Mouse (Mus musculus) spleen, adult 2 months (tissue): ENCODE data around the gene Carmil1. TPM values are rescaled to one million over a fixed set of nuclear protein-coding genes. Genes with fewer than 3 reads are reported as not detected.

Source experiments
- DNase-seq, 2 experiments: peaks; one replicate each; pipeline versions ENCODE4 v3.0.0 to v3.0.0-alpha.2; 2012 to 2021; ENCODE audit warnings: low spot score in 2 of 2, low read depth in 1 of 2
- H3K27ac ChIP-seq: fragments of 200-500 bp; 2 replicates; pipeline ENCODE4 v1.5.1; 2012; ENCODE audit warnings: low read length, inconsistent platforms; ENCODE audit not compliant: insufficient read depth
- H3K27me3 ChIP-seq: fragments of 200-500 bp; 2 replicates; pipeline ENCODE4 v1.6.1; 2012; ENCODE audit warnings: mild to moderate bottlenecking, moderate library complexity, low read length, inconsistent platforms; ENCODE audit not compliant: control insufficient read depth, insufficient read depth
- H3K36me3 ChIP-seq: fragments of 200-500 bp; 2 replicates; pipeline ENCODE4 v1.6.1; 2012; ENCODE audit warnings: mild to moderate bottlenecking, low read length, inconsistent platforms; ENCODE audit not compliant: control insufficient read depth, insufficient read depth
- H3K4me1 ChIP-seq: fragments of 200-500 bp; 2 replicates; pipeline ENCODE4 v1.6.1; 2011; ENCODE audit warnings: inconsistent platforms; ENCODE audit not compliant: control insufficient read depth, insufficient read depth, insufficient read length
- H3K4me3 ChIP-seq: fragments of 200-500 bp; 2 replicates; pipeline ENCODE4 v1.5.1; 2011; ENCODE audit warnings: mild to moderate bottlenecking, inconsistent platforms; ENCODE audit not compliant: insufficient read depth, insufficient read length; ENCODE audit errors: extremely low read depth
- CTCF ChIP-seq: fragments of 200-500 bp; IDR thresholded peaks from 2 replicates; pipeline ENCODE4 v1.5.1; 2011; ENCODE audit warnings: mild to moderate bottlenecking, inconsistent platforms; ENCODE audit not compliant: insufficient read depth, insufficient read length, insufficient replicate concordance; ENCODE audit errors: extremely low read depth
- POLR2A ChIP-seq: fragments of 200-500 bp; IDR thresholded peaks from 2 replicates; pipeline ENCODE4 v1.6.1; 2011; ENCODE audit warnings: low read depth, low read length, inconsistent platforms
- WGBS: fragments of 180-500 bp; shearing (Covaris S2); methylation state at CpG from one replicate; pipeline ENCODE4 v1.1.7; 2018; 5-methylcytosine and 5-hydroxymethylcytosine counted together
- polyA plus RNA-seq: library from polyadenylated mRNA; depleted of rRNA; stranded (reverse); fragments of >200 nt; gene quantifications from 2 replicates; pipeline ENCODE4 v1.2.3, GENCODE M21; 2012

The Carmil1 gene
- polyA plus RNA-seq, 1 experiment, result 4.3 TPM

- TF ChIP-seq CTCF (no peak), POLR2A (no peak)
Measured at GRCm38 (mm10) chr13:24246266-24246665, 34.3 kb downstream of the Carmil1 start.

GRCm38 (mm10) chr13:24244613-24245012 is 36.0 kb downstream of the Carmil1 start:
- Histone ChIP-seq H3K4me1 (no peaks in the 10 kb centered on the region), H3K27me3 (no peaks in the 10 kb centered on the region), H3K27ac (no peak overlapping the region), H3K36me3 (no peaks in the 10 kb centered on the region), H3K4me3 (no peak overlapping the region)
- no peak for DNase-seq
- 75% methylated on average over 11 of the region's 11 CpGs for WGBS
- no peak for TF ChIP-seq POLR2A
- no peak for TF ChIP-seq CTCF

More at GRCm38 (mm10) chr13:24246266-24246665, 34.3 kb downstream of the Carmil1 start:
- H3K36me3 ChIP-seq, result no peaks in the 10 kb centered on the region
- WGBS, result 64% methylated on average over 6 of the region's 6 CpGs
- H3K4me3 ChIP-seq, result no peak overlapping the region
- no peaks in the 10 kb centered on the region for H3K27me3 ChIP-seq
- H3K4me1 ChIP-seq, result no peaks in the 10 kb centered on the region
- no peak overlapping the region for H3K27ac ChIP-seq
- DNase-seq, result no peak

GRCm38 (mm10) chr13:24243964-24244363 is 36.6 kb downstream of the Carmil1 start:
- WGBS, result 80% methylated on average over 4 of the region's 4 CpGs
- no peaks in the 10 kb centered on the region for H3K36me3 ChIP-seq

GRCm38 (mm10) chr13:24242429-24243106 is 38.0 kb downstream of the Carmil1 start:
- 81% methylated on average over 5 of the region's 5 CpGs for WGBS

More at GRCm38 (mm10) chr13:24243964-24244363, 36.6 kb downstream of the Carmil1 start:
- TF ChIP-seq CTCF (no peak), POLR2A (no peak)
- H3K27me3 ChIP-seq, result no peaks in the 10 kb centered on the region
- H3K4me3 ChIP-seq, result no peak overlapping the region
- no peak overlapping the region for H3K27ac ChIP-seq
- H3K4me1 ChIP-seq, result no peaks in the 10 kb centered on the region
- no peak for DNase-seq

GRCm38 (mm10) chr13:24241201-24241600 is 39.4 kb downstream of the Carmil1 start:
- 44% methylated on average over 5 of the region's 5 CpGs for WGBS
- H3K27ac ChIP-seq, result no peak overlapping the region

More at GRCm38 (mm10) chr13:24242429-24243106, 38.0 kb downstream of the Carmil1 start:
- TF ChIP-seq POLR2A (no peak), CTCF (no peak)
- DNase-seq, result no peak
- Histone ChIP-seq H3K27me3 (no peaks in the 10 kb centered on the region), H3K4me1 (no peaks in the 10 kb centered on the region), H3K4me3 (no peak overlapping the region), H3K27ac (no peak overlapping the region), H3K36me3 (no peaks in the 10 kb centered on the region)

GRCm38 (mm10) chr13:24240430-24240829 is 40.2 kb downstream of the Carmil1 start:
- 86% methylated on average over 4 of the region's 4 CpGs for WGBS
- TF ChIP-seq POLR2A (no peak), CTCF (no peak)
- no peaks in the 10 kb centered on the region for H3K36me3 ChIP-seq
- H3K27me3 ChIP-seq, result no peaks in the 10 kb centered on the region
- no peak for DNase-seq
- no peak overlapping the region for H3K27ac ChIP-seq
- H3K4me3 ChIP-seq, result no peak overlapping the region
- H3K4me1 ChIP-seq, result no peaks in the 10 kb centered on the region

More at GRCm38 (mm10) chr13:24241201-24241600, 39.4 kb downstream of the Carmil1 start:
- Histone ChIP-seq H3K4me1 (no peaks in the 10 kb centered on the region), H3K36me3 (no peaks in the 10 kb centered on the region), H3K4me3 (no peak overlapping the region), H3K27me3 (no peaks in the 10 kb centered on the region)
- DNase-seq, result no peak
- TF ChIP-seq POLR2A (no peak), CTCF (no peak)
